Mouse (Mus musculus) central nervous system, embryonic 18 days (tissue): Measurements from ENCODE around the gene Kpna4. TPM values are rescaled to one million over a fixed set of nuclear protein-coding genes. Genes with fewer than 3 reads are reported as not detected.

Experiments
- polyA plus RNA-seq: library from polyadenylated mRNA; depleted of rRNA; stranded (reverse); fragments of >200 nt; gene quantifications from 2 replicates; pipeline ENCODE4 v1.2.3, GENCODE M21; 2012; rRNA removed

Gene Kpna4
- 37.4 and 38.9 TPM in 2 replicates for polyA plus RNA-seq

DNA sequence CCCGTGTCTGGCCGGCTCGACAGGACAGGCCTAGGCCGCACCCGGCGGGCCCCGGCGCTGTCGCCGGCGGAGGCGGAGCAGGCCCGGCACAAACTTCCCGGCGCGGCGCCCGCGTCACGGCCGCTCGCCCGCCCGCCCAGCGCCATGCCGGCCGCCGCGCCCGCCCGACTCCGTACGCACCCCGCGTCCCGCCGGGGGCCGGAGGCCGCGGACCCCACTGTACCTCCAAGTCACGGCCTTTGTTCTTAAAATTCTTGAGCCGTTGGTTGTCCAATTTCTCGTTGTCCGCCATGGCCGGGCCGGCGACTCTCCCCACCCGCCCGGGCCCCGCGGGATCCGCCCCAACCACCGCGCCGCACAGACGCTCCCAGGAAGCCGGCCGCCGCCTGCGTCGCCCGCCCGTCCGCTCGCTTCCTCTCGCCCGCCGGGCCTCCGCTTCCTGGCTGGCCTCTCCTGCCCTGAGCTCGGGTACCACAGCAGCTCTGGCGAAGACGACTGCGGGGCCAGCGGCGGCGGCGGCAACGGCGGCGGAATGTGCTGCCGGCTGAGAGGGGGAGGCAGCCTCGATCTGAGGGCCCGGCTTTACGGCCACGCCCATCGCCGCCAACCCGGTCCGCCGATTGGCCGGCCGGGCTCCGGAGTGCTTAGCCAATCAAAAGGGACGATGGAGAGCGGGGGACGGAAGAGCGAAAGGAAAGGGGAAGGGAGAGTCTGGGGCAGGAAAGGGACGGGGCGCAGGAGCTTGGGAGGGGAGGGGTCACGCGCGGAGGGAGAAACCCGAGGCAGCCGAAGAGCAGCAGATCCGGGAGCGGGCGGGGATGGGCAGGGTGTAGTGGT, at the start of gene Kpna4:
Gene Kpna4 (minus strand): TSS at position 605 of the 837 bp plus-strand sequence.

GRCm38 (mm10) chr3:69044645-69045399, 82.1 kb downstream of the Kpna4 start, which contains the start of gene Trim59:
Trim59 (minus strand) TSS chr3:69044755.

Other genes starting within 250 kb of the Kpna4 start
- 11.6 and 12.1 TPM in 2 replicates for gene Ift80, start 122.5 kb downstream of the Kpna4 start, polyA plus RNA-seq
- 11.6 and 13.8 TPM in 2 replicates for gene Smc4, start 122.4 kb downstream of the Kpna4 start, polyA plus RNA-seq
- 13.0 and 13.6 TPM in 2 replicates for gene Trim59, start 82.4 kb downstream of the Kpna4 start, polyA plus RNA-seq
- not detected in 2 replicates for gene Arl14, start 95.3 kb upstream of the Kpna4 start, polyA plus RNA-seq
- gene Ppm1l, start 189.7 kb upstream of the Kpna4 start, polyA plus RNA-seq = 13.8 and 14.0 TPM in 2 replicates